Mouse (Mus musculus) forelimb bud, embryonic 11.5 days (tissue): ENCODE measurements around the gene Rreb1.
A peak's percentile ranks its signal among the peaks of the same experiment; 100 is the strongest.

ENCODE experiments used
- DNase-seq: peaks from one replicate; pipeline ENCODE4 v3.0.0-alpha.2; 2012; ENCODE audit warnings: low read depth, low spot score

Rreb1 gene

GRCm38 (mm10) chr13:37778147-37778593, at the start of gene Rreb1:
Rreb1 (plus strand) TSS chr13:37778400.
- peak; percentile 46 for DNase-seq

GRCm38 (mm10) chr13:37728551-37728950, 49.6 kb upstream of the Rreb1 start:
- DNase-seq, result no peak

- DNase-seq, result no peak
Observed at GRCm38 (mm10) chr13:37731914-37732693, 46.1 kb upstream of the Rreb1 start.

- DNase-seq, result no peak
Observed at GRCm38 (mm10) chr13:37734501-37734900, 43.7 kb upstream of the Rreb1 start.

- no peak for DNase-seq
Observed at GRCm38 (mm10) chr13:37740111-37740510, 38.1 kb upstream of the Rreb1 start.

- DNase-seq, result no peak
Observed at GRCm38 (mm10) chr13:37740752-37741151, 37.4 kb upstream of the Rreb1 start.

- DNase-seq, result no peak
Observed at GRCm38 (mm10) chr13:37742248-37742647, 36.0 kb upstream of the Rreb1 start.

GRCm38 (mm10) chr13:37747504-37747903, 30.7 kb upstream of the Rreb1 start:
- DNase-seq, result no peak

GRCm38 (mm10) chr13:37749485-37749884, 28.7 kb upstream of the Rreb1 start:
- DNase-seq, result no peak

GRCm38 (mm10) chr13:37751154-37751950, 26.8 kb upstream of the Rreb1 start:
- no peak for DNase-seq

- DNase-seq, result no peak
Observed at GRCm38 (mm10) chr13:37759341-37760012, 18.7 kb upstream of the Rreb1 start.

- DNase-seq, result no peak
Observed at GRCm38 (mm10) chr13:37760013-37760342, 18.2 kb upstream of the Rreb1 start.

- DNase-seq, result no peak
Observed at GRCm38 (mm10) chr13:37760373-37760772, 17.8 kb upstream of the Rreb1 start.

- DNase-seq, result no peak
Observed at GRCm38 (mm10) chr13:37760957-37761941, 17.0 kb upstream of the Rreb1 start.

GRCm38 (mm10) chr13:37763800-37764407, 14.3 kb upstream of the Rreb1 start:
- no peak for DNase-seq

GRCm38 (mm10) chr13:37769777-37770176, 8.4 kb upstream of the Rreb1 start:
- DNase-seq, result no peak

GRCm38 (mm10) chr13:37773476-37773875, 4.7 kb upstream of the Rreb1 start:
- no peak for DNase-seq

- DNase-seq, result no peak
Observed at GRCm38 (mm10) chr13:37776675-37777074, 1.5 kb upstream of the Rreb1 start.

- DNase-seq, result no peak
Observed at GRCm38 (mm10) chr13:37777351-37778146, 651 bp upstream of the Rreb1 start.
